Mouse (Mus musculus): ENCODE results near the gene Ccdc34. TPM values are rescaled to one million over a fixed set of nuclear protein-coding genes. Genes with fewer than 3 reads are reported as not detected.

The Ccdc34 gene
- total RNA-seq, 1 experiment: 14.5 TPM

GRCm38 (mm10) chr2:110149246-110149645 is 131.6 kb downstream of the Ccdc34 start:
- Histone ChIP-seq H3K4me1 (ENCODE audit: control insufficient read depth in 2 of 2, insufficient read depth in 2 of 2, low read length in 2 of 2, poor library complexity in 1 of 2) (no peaks in the 10 kb centered on the region), H3K4me3 (ENCODE audit: insufficient read depth in 1 of 2, low read depth in 1 of 2, low read length in 2 of 2, poor library complexity in 1 of 2, severe bottlenecking in 1 of 2) (no peak overlapping the region), H3K9ac (ENCODE audit: insufficient read depth, low read depth, low read length, poor library complexity, severe bottlenecking) (no peak overlapping the region), H3K36me3 (ENCODE audit: control insufficient read depth, insufficient read depth, low read length, poor library complexity, severe bottlenecking) (no peaks in the 10 kb centered on the region), H3K27ac (ENCODE audit: insufficient read depth, low read depth, low read length, poor library complexity, severe bottlenecking) (no peak overlapping the region), H3K9me3 (ENCODE audit: control insufficient read depth, insufficient read depth, low read depth, low read length) (no peaks in the 10 kb centered on the region)
- in situ Hi-C loops (cut with MboI; ENCODE audit: low sequenced_read_pairs in 2 of 2, unreplicated experiment in 2 of 2): no loop called here
- DNase-seq (ENCODE audit: low read depth, low spot score): no peak
- TF ChIP-seq ZNF384 (IDR thresholded peaks at IDR 0.05; ENCODE audit: low read depth, low read length) (no peak), ZC3H11A (IDR thresholded peaks at IDR 0.05; ENCODE audit: borderline replicate concordance, low read depth, low read length) (no peak), MAFK (IDR thresholded peaks at IDR 0.05; ENCODE audit: insufficient read depth, low read depth, low read length) (no peak), HCFC1 (IDR thresholded peaks at IDR 0.05; ENCODE audit: borderline replicate concordance, insufficient read depth, low read length) (no peak), CHD2 (IDR thresholded peaks at IDR 0.05; ENCODE audit: low read depth, low read length) (no peak)

DNA sequence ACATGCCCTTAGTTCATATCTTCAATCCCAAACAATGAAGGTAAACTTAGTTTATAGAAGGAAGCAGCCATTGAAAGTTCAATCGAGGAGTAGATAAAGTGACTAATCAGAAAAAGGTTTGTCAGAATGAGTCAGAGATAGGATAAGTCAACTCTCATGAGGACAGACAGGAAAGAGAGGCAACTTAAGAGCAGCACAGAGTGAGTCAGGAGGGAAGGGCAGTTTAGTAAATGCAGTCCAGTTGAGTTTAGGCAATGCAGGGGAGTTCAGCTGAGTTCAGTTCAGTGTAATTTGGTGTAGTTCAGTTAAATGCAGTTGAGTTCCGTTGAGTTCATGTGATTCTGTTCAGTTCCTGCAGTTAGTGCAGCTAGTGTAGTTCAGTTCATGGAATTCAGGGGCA is 138.7 kb downstream of the Ccdc34 start:
- Histone ChIP-seq H3K27ac (ENCODE audit: insufficient read depth, low read depth, low read length, poor library complexity, severe bottlenecking) (no peak overlapping the region), H3K4me3 (ENCODE audit: insufficient read depth in 1 of 2, low read depth in 1 of 2, low read length in 2 of 2, poor library complexity in 1 of 2, severe bottlenecking in 1 of 2) (no peak overlapping the region), H3K36me3 (ENCODE audit: control insufficient read depth, insufficient read depth, low read length, poor library complexity, severe bottlenecking) (no peaks in the 10 kb centered on the region), H3K9me3 (ENCODE audit: control insufficient read depth, insufficient read depth, low read depth, low read length) (peaks cover 1% of the 10 kb centered on the region), H3K4me1 (ENCODE audit: control insufficient read depth in 2 of 2, insufficient read depth in 2 of 2, low read length in 2 of 2, poor library complexity in 1 of 2) (no peaks in the 10 kb centered on the region), H3K9ac (ENCODE audit: insufficient read depth, low read depth, low read length, poor library complexity, severe bottlenecking) (no peak overlapping the region)
- no peak for DNase-seq (ENCODE audit: low read depth, low spot score)
- TF ChIP-seq CHD2 (IDR thresholded peaks at IDR 0.05; ENCODE audit: low read depth, low read length): no peak
- no peak for TF ChIP-seq ZNF384 (IDR thresholded peaks at IDR 0.05; ENCODE audit: low read depth, low read length)
- TF ChIP-seq MAFK (IDR thresholded peaks at IDR 0.05; ENCODE audit: insufficient read depth, low read depth, low read length): no peak
- no peak for TF ChIP-seq ZC3H11A (IDR thresholded peaks at IDR 0.05; ENCODE audit: borderline replicate concordance, low read depth, low read length)
- no peak for TF ChIP-seq HCFC1 (IDR thresholded peaks at IDR 0.05; ENCODE audit: borderline replicate concordance, insufficient read depth, low read length)
- in situ Hi-C loops (cut with MboI; ENCODE audit: low sequenced_read_pairs in 2 of 2, unreplicated experiment in 2 of 2): no loop called here

DNA sequence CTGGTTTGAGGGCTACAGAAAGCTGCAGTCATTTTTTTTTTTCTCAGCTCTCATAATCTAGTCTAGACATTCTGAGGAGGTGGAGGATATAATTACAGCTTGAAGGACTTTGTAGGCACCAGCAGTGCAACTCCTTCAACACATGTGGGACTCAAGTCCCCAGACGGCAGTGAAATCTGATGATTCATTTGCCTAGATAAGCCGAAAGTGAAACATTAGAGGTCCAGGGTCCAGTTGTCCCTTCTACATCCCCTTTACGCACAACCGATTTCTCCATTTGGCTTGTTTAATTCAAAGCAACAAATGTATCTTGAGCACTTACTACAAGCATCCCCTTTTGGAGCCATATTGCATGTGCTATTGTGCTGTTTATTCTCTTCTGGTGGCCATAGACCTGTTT is 147.4 kb downstream of the Ccdc34 start:
- DNase-seq (ENCODE audit: low read depth, low spot score): no peak
- Histone ChIP-seq H3K4me3 (ENCODE audit: insufficient read depth in 1 of 2, low read depth in 1 of 2, low read length in 2 of 2, poor library complexity in 1 of 2, severe bottlenecking in 1 of 2) (no peak overlapping the region), H3K9ac (ENCODE audit: insufficient read depth, low read depth, low read length, poor library complexity, severe bottlenecking) (no peak overlapping the region), H3K9me3 (ENCODE audit: control insufficient read depth, insufficient read depth, low read depth, low read length) (no peaks in the 10 kb centered on the region), H3K27ac (ENCODE audit: insufficient read depth, low read depth, low read length, poor library complexity, severe bottlenecking) (no peak overlapping the region), H3K4me1 (ENCODE audit: control insufficient read depth in 2 of 2, insufficient read depth in 2 of 2, low read length in 2 of 2, poor library complexity in 1 of 2) (no peaks in the 10 kb centered on the region), H3K36me3 (ENCODE audit: control insufficient read depth, insufficient read depth, low read length, poor library complexity, severe bottlenecking) (no peaks in the 10 kb centered on the region)
- in situ Hi-C loops (cut with MboI; ENCODE audit: low sequenced_read_pairs in 2 of 2, unreplicated experiment in 2 of 2): no loop called here
- no peak for TF ChIP-seq ZC3H11A (IDR thresholded peaks at IDR 0.05; ENCODE audit: borderline replicate concordance, low read depth, low read length)
- no peak for TF ChIP-seq CHD2 (IDR thresholded peaks at IDR 0.05; ENCODE audit: low read depth, low read length)
- no peak for TF ChIP-seq MAFK (IDR thresholded peaks at IDR 0.05; ENCODE audit: insufficient read depth, low read depth, low read length)
- TF ChIP-seq HCFC1 (IDR thresholded peaks at IDR 0.05; ENCODE audit: borderline replicate concordance, insufficient read depth, low read length): no peak
- no peak for TF ChIP-seq ZNF384 (IDR thresholded peaks at IDR 0.05; ENCODE audit: low read depth, low read length)

- no peak for DNase-seq (ENCODE audit: low read depth, low spot score)
- H3K4me3 ChIP-seq (ENCODE audit: insufficient read depth in 1 of 2, low read depth in 1 of 2, low read length in 2 of 2, poor library complexity in 1 of 2, severe bottlenecking in 1 of 2): no peak overlapping the region
- in situ Hi-C loops (cut with MboI; ENCODE audit: low sequenced_read_pairs in 2 of 2, unreplicated experiment in 2 of 2): no loop called here
- no peaks in the 10 kb centered on the region for H3K4me1 ChIP-seq (ENCODE audit: control insufficient read depth in 2 of 2, insufficient read depth in 2 of 2, low read length in 2 of 2, poor library complexity in 1 of 2)
- no peak overlapping the region for H3K27ac ChIP-seq (ENCODE audit: insufficient read depth, low read depth, low read length, poor library complexity, severe bottlenecking)
- H3K9ac ChIP-seq (ENCODE audit: insufficient read depth, low read depth, low read length, poor library complexity, severe bottlenecking): no peak overlapping the region
- no peaks in the 10 kb centered on the region for H3K36me3 ChIP-seq (ENCODE audit: control insufficient read depth, insufficient read depth, low read length, poor library complexity, severe bottlenecking)
- H3K9me3 ChIP-seq (ENCODE audit: control insufficient read depth, insufficient read depth, low read depth, low read length): no peaks in the 10 kb centered on the region
- TF ChIP-seq ZC3H11A (IDR thresholded peaks at IDR 0.05; ENCODE audit: borderline replicate concordance, low read depth, low read length) (no peak), MAFK (IDR thresholded peaks at IDR 0.05; ENCODE audit: insufficient read depth, low read depth, low read length) (no peak), HCFC1 (IDR thresholded peaks at IDR 0.05; ENCODE audit: borderline replicate concordance, insufficient read depth, low read length) (no peak), CHD2 (IDR thresholded peaks at IDR 0.05; ENCODE audit: low read depth, low read length) (no peak), ZNF384 (IDR thresholded peaks at IDR 0.05; ENCODE audit: low read depth, low read length) (no peak)
Measured at GRCm38 (mm10) chr2:110167694-110168093, 150.1 kb downstream of the Ccdc34 start.

GRCm38 (mm10) chr2:110168361-110168760 is 150.7 kb downstream of the Ccdc34 start:
- H3K36me3 ChIP-seq (ENCODE audit: control insufficient read depth, insufficient read depth, low read length, poor library complexity, severe bottlenecking): no peaks in the 10 kb centered on the region

More at GRCm38 (mm10) chr2:110168361-110168760, 150.7 kb downstream of the Ccdc34 start:
- TF ChIP-seq MAFK (IDR thresholded peaks at IDR 0.05; ENCODE audit: insufficient read depth, low read depth, low read length) (no peak), HCFC1 (IDR thresholded peaks at IDR 0.05; ENCODE audit: borderline replicate concordance, insufficient read depth, low read length) (no peak), ZC3H11A (IDR thresholded peaks at IDR 0.05; ENCODE audit: borderline replicate concordance, low read depth, low read length) (no peak), ZNF384 (IDR thresholded peaks at IDR 0.05; ENCODE audit: low read depth, low read length) (no peak), CHD2 (IDR thresholded peaks at IDR 0.05; ENCODE audit: low read depth, low read length) (no peak)
- H3K4me1 ChIP-seq (ENCODE audit: control insufficient read depth in 2 of 2, insufficient read depth in 2 of 2, low read length in 2 of 2, poor library complexity in 1 of 2): no peaks in the 10 kb centered on the region
- in situ Hi-C loops (cut with MboI; ENCODE audit: low sequenced_read_pairs in 2 of 2, unreplicated experiment in 2 of 2): no loop called here
- no peak overlapping the region for H3K9ac ChIP-seq (ENCODE audit: insufficient read depth, low read depth, low read length, poor library complexity, severe bottlenecking)
- no peak overlapping the region for H3K27ac ChIP-seq (ENCODE audit: insufficient read depth, low read depth, low read length, poor library complexity, severe bottlenecking)
- DNase-seq (ENCODE audit: low read depth, low spot score): no peak
- no peak overlapping the region for H3K4me3 ChIP-seq (ENCODE audit: insufficient read depth in 1 of 2, low read depth in 1 of 2, low read length in 2 of 2, poor library complexity in 1 of 2, severe bottlenecking in 1 of 2)
- H3K9me3 ChIP-seq (ENCODE audit: control insufficient read depth, insufficient read depth, low read depth, low read length): no peaks in the 10 kb centered on the region
